7 mouse cellular contexts compared by ENCODE assay signal in genomic region chr11:5064282-5065055, GRCm38 (mm10). TPM values are rescaled to one million over a fixed set of nuclear protein-coding genes. Genes with fewer than 3 reads are reported as not detected.
A peak's percentile ranks its signal among the peaks of the same experiment; 100 is the strongest.
DNase-seq lines count a peak whose midpoint lies in the region; ATAC-seq and TF ChIP-seq lines count a peak whose summit lies in the region.

No protein-coding gene starts in this region.

- peak overlapping the region; percentile 96 for H3K4me2 ChIP-seq in embryonic facial prominence, embryonic 14.5 days (ENCODE audit: low read depth, low read length)
- H3K4me2 ChIP-seq in intestine, embryonic 15.5 days (replicated peaks), result peak overlapping the region; percentile 95

- H3K36me3 ChIP-seq in thymus, adult 2 months (ENCODE audit: control insufficient read depth, insufficient read depth, low read length), result peaks cover 16% of the 10 kb centered on the region
- peaks cover 28% of the 10 kb centered on the region for H3K36me3 ChIP-seq in embryonic facial prominence, embryonic 14.5 days (ENCODE audit: control insufficient read depth, insufficient read depth, low read length)
- peaks cover 17% of the 10 kb centered on the region for H3K36me3 ChIP-seq in intestine, embryonic 15.5 days
- peaks cover 24% of the 10 kb centered on the region for H3K36me3 ChIP-seq in midbrain, embryonic 10.5 days

- no peak overlapping the region for H3K27ac ChIP-seq in thymus, adult 2 months (ENCODE audit: control insufficient read depth, insufficient read depth, low read length)
- H3K27ac ChIP-seq in embryonic facial prominence, embryonic 14.5 days (replicated peaks; ENCODE audit: low read depth, low read length), result no peak overlapping the region; the same call in 1 of the 2 replicates
- H3K27ac ChIP-seq in intestine, embryonic 15.5 days, result 0 out of 2 replicates have a peak overlapping the region, but pooled peaks have one; percentile 14
- peak overlapping the region; percentile 84 for H3K27ac ChIP-seq in midbrain, embryonic 10.5 days (replicated peaks)

- H3K4me3 ChIP-seq in thymus, adult 2 months (ENCODE audit: control insufficient read depth, insufficient read depth, low read length), result peak overlapping the region; percentile 54
- peak overlapping the region; percentile 82 for H3K4me3 ChIP-seq in embryonic facial prominence, embryonic 14.5 days (ENCODE audit: low read depth, low read length)
- peak overlapping the region; percentile 76 for H3K4me3 ChIP-seq in intestine, embryonic 15.5 days (replicated peaks)
- H3K4me3 ChIP-seq in midbrain, embryonic 10.5 days, result peak overlapping the region; percentile 83

- no peak for TF ChIP-seq POLR2A in thymus, adult 2 months (IDR thresholded peaks at IDR 0.05; ENCODE audit: control insufficient read depth, extremely low read depth, insufficient read depth, low read length, poor library complexity)

- H3K27me3 ChIP-seq in thymus, adult 2 months (ENCODE audit: control insufficient read depth, insufficient read depth, low read length), result peaks cover 32% of the 10 kb centered on the region
- H3K27me3 ChIP-seq in embryonic facial prominence, embryonic 14.5 days (replicated peaks; ENCODE audit: control insufficient read depth, insufficient read depth, low read length), result peaks cover 45% of the 10 kb centered on the region
- H3K27me3 ChIP-seq in intestine, embryonic 15.5 days (replicated peaks), result peaks cover 28% of the 10 kb centered on the region
- peaks cover 56% of the 10 kb centered on the region for H3K27me3 ChIP-seq in midbrain, embryonic 10.5 days (ENCODE audit: low read depth, poor library complexity, severe bottlenecking)

- no peak for DNase-seq in thymus, adult 2 months
- DNase-seq in thymus, adult 18-20 months, result no peak
- DNase-seq in embryonic facial prominence, embryonic 14.5 days (ENCODE audit: low spot score), result no peak
- DNase-seq in midbrain, embryonic 10.5 days (ENCODE audit: low spot score), result peak; percentile 42
- no peak for DNase-seq in thymus, postnatal 0 days (ENCODE audit: low spot score)

- WGBS in thymus, adult 2 months, result 34% methylated on average over 38 of the region's 38 CpGs
- 16% methylated on average over 22 of the region's 38 CpGs for WGBS in embryonic facial prominence, embryonic 14.5 days
- WGBS in intestine, embryonic 15.5 days, result 19% methylated on average over 38 of the region's 38 CpGs
- 17% methylated on average over 38 of the region's 38 CpGs for WGBS in midbrain, embryonic 10.5 days

- H3K4me1 ChIP-seq in thymus, adult 2 months (replicated peaks; ENCODE audit: control insufficient read depth, insufficient read depth, low read length), result peaks cover 17% of the 10 kb centered on the region
- peaks cover 21% of the 10 kb centered on the region for H3K4me1 ChIP-seq in embryonic facial prominence, embryonic 14.5 days (ENCODE audit: control insufficient read depth, insufficient read depth, low read length)
- H3K4me1 ChIP-seq in intestine, embryonic 15.5 days (replicated peaks), result peaks cover 36% of the 10 kb centered on the region
- H3K4me1 ChIP-seq in midbrain, embryonic 10.5 days, result peaks cover 58% of the 10 kb centered on the region

- H3K9me3 ChIP-seq in embryonic facial prominence, embryonic 14.5 days (ENCODE audit: control insufficient read depth, low read length), result no peaks in the 10 kb centered on the region
- H3K9me3 ChIP-seq in intestine, embryonic 15.5 days, result no peaks in the 10 kb centered on the region
- no peaks in the 10 kb centered on the region for H3K9me3 ChIP-seq in midbrain, embryonic 10.5 days (replicated peaks)

- peak overlapping the region; percentile 78 for H3K9ac ChIP-seq in embryonic facial prominence, embryonic 14.5 days (ENCODE audit: low read depth, low read length)
- H3K9ac ChIP-seq in intestine, embryonic 15.5 days, result peak overlapping the region; percentile 82

- 0 out of 2 replicates have a peak, but pooled peaks have one; percentile 5 for TF ChIP-seq CTCF in thymus, adult 2 months (IDR thresholded peaks at IDR 0.05; ENCODE audit: borderline replicate concordance, control insufficient read depth, extremely low read depth, insufficient read depth, low read length, poor library complexity)

- ATAC-seq in embryonic facial prominence, embryonic 14.5 days (ENCODE audit: low read depth), result no peak
- no peak for ATAC-seq in intestine, embryonic 15.5 days
- no peak for ATAC-seq in activated CD4-positive, CD25-positive, alpha-beta regulatory T cell, adult 4 months

RNA-seq across cellular contexts. Expression of gene Gas2l1, which starts 0.7 kb away (rescaled TPM):
- 24.9 and 27.3 TPM in 2 replicates for polyA plus RNA-seq in thymus, adult 2 months (2012; rRNA removed)
- polyA plus RNA-seq in embryonic facial prominence, embryonic 14.5 days (2014; fragmentation: Nextera tagmentation; extraction: Ambion mirVana), result 33.8 and 38.1 TPM in 2 replicates
- polyA plus RNA-seq in intestine, embryonic 15.5 days (2015; fragmentation: Nextera tagmentation; extraction: Ambion mirVana), result 28.2 and 28.5 TPM in 2 replicates
- polyA plus RNA-seq in midbrain, embryonic 10.5 days (2016; fragmentation: Nextera tagmentation; extraction: Ambion mirVana), result 22.0 and 23.6 TPM in 2 replicates
- 12.0 and 12.2 TPM in 2 replicates for polyA plus RNA-seq in thymus, postnatal 0 days (2015; fragmentation: Nextera tagmentation; extraction: Ambion mirVana)
- under 1 TPM; 0.37 to 0.38 TPM for polyA plus RNA-seq in activated CD4-positive, CD25-positive, alpha-beta regulatory T cell, adult 4 months (2017; shearing (Covaris generic))

RNA-seq across cellular contexts. Expression of gene Rasl10a, which starts 6.5 kb away (rescaled TPM):
- 5.1 and 6.5 TPM in 2 replicates for polyA plus RNA-seq in thymus, adult 2 months (2012; rRNA removed)
- 3.8 and 4.8 TPM in 2 replicates for polyA plus RNA-seq in embryonic facial prominence, embryonic 14.5 days (2014; fragmentation: Nextera tagmentation; extraction: Ambion mirVana)
- 0.68 and 0.90 TPM in 2 replicates for polyA plus RNA-seq in intestine, embryonic 15.5 days (2015; fragmentation: Nextera tagmentation; extraction: Ambion mirVana)
- polyA plus RNA-seq in midbrain, embryonic 10.5 days (2016; fragmentation: Nextera tagmentation; extraction: Ambion mirVana), result 0.44 and 1.2 TPM in 2 replicates
- 4.2 and 5.9 TPM in 2 replicates for polyA plus RNA-seq in thymus, postnatal 0 days (2015; fragmentation: Nextera tagmentation; extraction: Ambion mirVana)
- polyA plus RNA-seq in activated CD4-positive, CD25-positive, alpha-beta regulatory T cell, adult 4 months (2017; shearing (Covaris generic)), result not detected

RNA-seq across cellular contexts. Expression of gene Rhbdd3, which starts 34.3 kb away (rescaled TPM):
- polyA plus RNA-seq in thymus, adult 2 months (2012; rRNA removed), result 28.6 and 31.3 TPM in 2 replicates
- polyA plus RNA-seq in embryonic facial prominence, embryonic 14.5 days (2014; fragmentation: Nextera tagmentation; extraction: Ambion mirVana), result 21.8 and 26.5 TPM in 2 replicates
- 27.5 and 30.0 TPM in 2 replicates for polyA plus RNA-seq in intestine, embryonic 15.5 days (2015; fragmentation: Nextera tagmentation; extraction: Ambion mirVana)
- 33.0 and 33.6 TPM in 2 replicates for polyA plus RNA-seq in midbrain, embryonic 10.5 days (2016; fragmentation: Nextera tagmentation; extraction: Ambion mirVana)
- 17.9 and 19.8 TPM in 2 replicates for polyA plus RNA-seq in thymus, postnatal 0 days (2015; fragmentation: Nextera tagmentation; extraction: Ambion mirVana)
- polyA plus RNA-seq in activated CD4-positive, CD25-positive, alpha-beta regulatory T cell, adult 4 months (2017; shearing (Covaris generic)), result 1 to 10 TPM; 5.6 to 5.9 TPM

RNA-seq across cellular contexts. Expression of gene Ewsr1, which starts 34.6 kb away (rescaled TPM):
- 1,137 and 1,289 TPM in 2 replicates for polyA plus RNA-seq in thymus, adult 2 months (2012; rRNA removed)
- polyA plus RNA-seq in embryonic facial prominence, embryonic 14.5 days (2014; fragmentation: Nextera tagmentation; extraction: Ambion mirVana), result 283 and 350 TPM in 2 replicates
- 571 and 594 TPM in 2 replicates for polyA plus RNA-seq in intestine, embryonic 15.5 days (2015; fragmentation: Nextera tagmentation; extraction: Ambion mirVana)
- 903 and 985 TPM in 2 replicates for polyA plus RNA-seq in midbrain, embryonic 10.5 days (2016; fragmentation: Nextera tagmentation; extraction: Ambion mirVana)
- polyA plus RNA-seq in thymus, postnatal 0 days (2015; fragmentation: Nextera tagmentation; extraction: Ambion mirVana), result 501 and 565 TPM in 2 replicates
- polyA plus RNA-seq in activated CD4-positive, CD25-positive, alpha-beta regulatory T cell, adult 4 months (2017; shearing (Covaris generic)), result 100 to 1,000 TPM; 143 to 144 TPM

Comparison
In these comparisons a context has a peak if more than half of its experiments do, and no peak if none do; other contexts are left out.
1. H3K27ac ChIP-seq: peak in intestine, embryonic 15.5 days (single experiment) and midbrain, embryonic 10.5 days (single experiment); none in thymus, adult 2 months (single experiment) and embryonic facial prominence, embryonic 14.5 days (single experiment).
2. Peak in every context shown above with its lines, with median percentiles within 50 percentile points of each other: H3K4me3 ChIP-seq.